Mouse (Mus musculus) MEL (cell line): ENCODE measurements around the gene Lancl3. TPM values are rescaled to one million over a fixed set of nuclear protein-coding genes. Genes with fewer than 3 reads are reported as not detected.

Experiments
- DNase-seq: peaks from one replicate; pipeline ENCODE4 v3.0.0; 2011; ENCODE audit warnings: low read depth, low spot score
- H3K27ac ChIP-seq: 2 replicates; pipeline ENCODE4 v1.5.1; 2012; ENCODE audit warnings: low read depth, mild to moderate bottlenecking, control low read depth, low read length, moderate library complexity; ENCODE audit not compliant: control insufficient read depth
- H3K27me3 ChIP-seq, 2 experiments: fragments of 150-350 bp in 1 of 2; sonication (generic) in 1 of 2; 2 replicates each; pipeline ENCODE4 v1.6.1; 2012; ENCODE audit warnings: low read length in 2 of 2, mild to moderate bottlenecking in 2 of 2, improper control_type of control experiment in 1 of 2, moderate library complexity in 1 of 2; ENCODE audit not compliant: insufficient read depth in 2 of 2, control insufficient read depth in 1 of 2
- H3K36me3 ChIP-seq, 2 experiments: 2 replicates each; pipeline ENCODE4 v1.6.1; 2012 to 2014; ENCODE audit warnings: low read length in 2 of 2, improper control_type of control experiment in 1 of 2, inconsistent platforms in 1 of 2, mild to moderate bottlenecking in 1 of 2; ENCODE audit not compliant: insufficient read depth in 2 of 2, control insufficient read depth in 1 of 2
- H3K4me1 ChIP-seq, 2 experiments: fragments of 150-350 bp in 1 of 2; sonication (generic) in 1 of 2; 2 replicates each; pipeline ENCODE4 v1.6.1; 2012; ENCODE audit warnings: low read length in 2 of 2, improper control_type of control experiment in 1 of 2, mild to moderate bottlenecking in 1 of 2; ENCODE audit not compliant: insufficient read depth in 2 of 2, control insufficient read depth in 1 of 2
- H3K4me3 ChIP-seq, 2 experiments: fragments of 150-350 bp in 1 of 2; sonication (generic) in 1 of 2; 2 replicates each; pipeline ENCODE4 v1.5.1; 2012; ENCODE audit warnings: low read depth in 2 of 2, low read length in 2 of 2, mild to moderate bottlenecking in 2 of 2, moderate library complexity in 2 of 2, control low read depth in 1 of 2, improper control_type of control experiment in 1 of 2; ENCODE audit not compliant: control insufficient read depth in 1 of 2, insufficient read depth in 1 of 2
- H3K79me2 ChIP-seq: 2 replicates; pipeline ENCODE4 v1.6.1; 2012; ENCODE audit warnings: mild to moderate bottlenecking, low read length, moderate library complexity; ENCODE audit not compliant: control insufficient read depth, poor library complexity, insufficient read depth
- H3K9ac ChIP-seq: 2 replicates; pipeline ENCODE4 v1.6.1; 2012; ENCODE audit warnings: low read depth, mild to moderate bottlenecking, control low read depth, low read length, moderate library complexity; ENCODE audit not compliant: control insufficient read depth, poor library complexity, severe bottlenecking
- H3K9me3 ChIP-seq: fragments of 150-350 bp; sonication (generic); replicated peaks from 2 replicates; pipeline ENCODE4 v1.6.1; 2012; ENCODE audit warnings: mild to moderate bottlenecking, low read length, improper control_type of control experiment, moderate library complexity; ENCODE audit not compliant: insufficient read depth
- CHD1 ChIP-seq: IDR thresholded peaks from 2 replicates; pipeline ENCODE4 v1.6.1; 2012; ENCODE audit warnings: low read depth, mild to moderate bottlenecking, inconsistent platforms, low read length, improper control_type of control experiment
- CHD2 ChIP-seq: IDR thresholded peaks from 2 replicates; pipeline ENCODE4 v1.6.1; 2011; ENCODE audit warnings: low read length, improper control_type of control experiment
- ELF1 ChIP-seq: IDR thresholded peaks from 2 replicates; pipeline ENCODE4 v1.6.1; 2014; ENCODE audit warnings: low read depth, mild to moderate bottlenecking, inconsistent platforms, low read length, improper control_type of control experiment, moderate library complexity
- EP300 ChIP-seq, 2 experiments: IDR thresholded peaks; 2 replicates each; pipeline ENCODE4 v1.6.1; 2011; ENCODE audit warnings: improper control_type of control experiment in 2 of 2, low read length in 2 of 2, low read depth in 1 of 2, mild to moderate bottlenecking in 1 of 2
- ETS1 ChIP-seq: IDR thresholded peaks from 2 replicates; pipeline ENCODE4 v1.6.1; 2012; ENCODE audit warnings: low read depth, mild to moderate bottlenecking, inconsistent platforms, low read length, improper control_type of control experiment, moderate library complexity
- GABPA ChIP-seq: IDR thresholded peaks from 2 replicates; pipeline ENCODE4 v1.6.1; 2012; ENCODE audit warnings: low read depth, mild to moderate bottlenecking, inconsistent platforms, low read length, improper control_type of control experiment, moderate library complexity
- GATA1 ChIP-seq: IDR thresholded peaks from 2 replicates; pipeline ENCODE4 v1.6.1; 2011; ENCODE audit warnings: low read depth, low read length, improper control_type of control experiment
- HCFC1 ChIP-seq: IDR thresholded peaks from 2 replicates; pipeline ENCODE4 v1.6.1; 2012; ENCODE audit warnings: low read depth, mild to moderate bottlenecking, inconsistent platforms, low read length, improper control_type of control experiment, moderate library complexity
- JUND ChIP-seq: IDR thresholded peaks from 2 replicates; pipeline ENCODE4 v1.6.1; 2011; ENCODE audit warnings: low read depth, mild to moderate bottlenecking, improper control_type of control experiment, low read length
- MAFK ChIP-seq: IDR thresholded peaks from 2 replicates; pipeline ENCODE4 v1.6.1; 2011; ENCODE audit warnings: low read depth, mild to moderate bottlenecking, low read length, improper control_type of control experiment, borderline replicate concordance
- MAX ChIP-seq: IDR thresholded peaks from 2 replicates; pipeline ENCODE4 v1.6.1; 2011; ENCODE audit warnings: low read length, improper control_type of control experiment
- MAZ ChIP-seq: IDR thresholded peaks from 2 replicates; pipeline ENCODE4 v1.6.1; 2012; ENCODE audit warnings: low read depth, mild to moderate bottlenecking, inconsistent platforms, low read length, improper control_type of control experiment
- MXI1 ChIP-seq: IDR thresholded peaks from 2 replicates; pipeline ENCODE4 v1.6.1; 2011; ENCODE audit warnings: mild to moderate bottlenecking, low read depth, low read length, improper control_type of control experiment
- MYB ChIP-seq: IDR thresholded peaks from 2 replicates; pipeline ENCODE4 v1.6.1; 2011; ENCODE audit warnings: mild to moderate bottlenecking, low read depth, low read length, improper control_type of control experiment
- NELFE ChIP-seq: IDR thresholded peaks from 2 replicates; pipeline ENCODE4 v1.6.1; 2011; ENCODE audit warnings: low read depth, low read length, improper control_type of control experiment
- NRF1 ChIP-seq: IDR thresholded peaks from 2 replicates; pipeline ENCODE4 v1.6.1; 2014; ENCODE audit warnings: low read depth, mild to moderate bottlenecking, inconsistent platforms, low read length, improper control_type of control experiment, moderate library complexity; ENCODE audit not compliant: poor library complexity, insufficient read depth, severe bottlenecking
- POLR2AphosphoS2 ChIP-seq: IDR thresholded peaks from 2 replicates; pipeline ENCODE4 v1.6.1; 2011; ENCODE audit warnings: low read length, improper control_type of control experiment
- RAD21 ChIP-seq: IDR thresholded peaks from 2 replicates; pipeline ENCODE4 v1.6.1; 2011; ENCODE audit warnings: mild to moderate bottlenecking, low read depth, low read length, improper control_type of control experiment
- RCOR1 ChIP-seq: IDR thresholded peaks from 2 replicates; pipeline ENCODE4 v1.6.1; 2012; ENCODE audit warnings: low read depth, mild to moderate bottlenecking, inconsistent platforms, low read length, improper control_type of control experiment
- SIN3A ChIP-seq: IDR thresholded peaks from 2 replicates; pipeline ENCODE4 v1.6.1; 2012; ENCODE audit warnings: low read length, improper control_type of control experiment, inconsistent platforms
- SMC3 ChIP-seq: IDR thresholded peaks from 2 replicates; pipeline ENCODE4 v1.6.1; 2011; ENCODE audit warnings: low read depth, low read length, improper control_type of control experiment
- TAL1 ChIP-seq: IDR thresholded peaks from 2 replicates; pipeline ENCODE4 v1.6.1; 2012; ENCODE audit warnings: mild to moderate bottlenecking, inconsistent platforms, low read length, moderate library complexity, mixed read lengths
- TCF12 ChIP-seq: IDR thresholded peaks from 2 replicates; pipeline ENCODE4 v1.6.1; 2014; ENCODE audit warnings: low read depth, mild to moderate bottlenecking, inconsistent platforms, low read length, improper control_type of control experiment, moderate library complexity
- UBTF ChIP-seq: IDR thresholded peaks from 2 replicates; pipeline ENCODE4 v1.6.1; 2012; ENCODE audit warnings: low read depth, mild to moderate bottlenecking, inconsistent platforms, low read length, improper control_type of control experiment, moderate library complexity, borderline replicate concordance; ENCODE audit not compliant: insufficient read depth
- USF1 ChIP-seq: IDR thresholded peaks from 2 replicates; pipeline ENCODE4 v1.6.1; 2014; ENCODE audit warnings: low read depth, mild to moderate bottlenecking, inconsistent platforms, low read length, improper control_type of control experiment, moderate library complexity
- ZC3H11A ChIP-seq: IDR thresholded peaks from 2 replicates; pipeline ENCODE4 v1.6.1; 2012; ENCODE audit warnings: low read depth, mild to moderate bottlenecking, inconsistent platforms, low read length, improper control_type of control experiment
- ZKSCAN1 ChIP-seq: IDR thresholded peaks from 2 replicates; pipeline ENCODE4 v1.6.1; 2012; ENCODE audit warnings: low read depth, mild to moderate bottlenecking, inconsistent platforms, low read length, improper control_type of control experiment, moderate library complexity
- ZMIZ1 ChIP-seq: IDR thresholded peaks from 2 replicates; pipeline ENCODE4 v1.6.1; 2012; ENCODE audit warnings: low read depth, mild to moderate bottlenecking, inconsistent platforms, low read length, improper control_type of control experiment, moderate library complexity
- polyA plus RNA-seq, 2 experiments: library from polyadenylated mRNA; stranded (reverse) in 1 of 2; unstranded in 1 of 2; fragments of >175 nt in 1 of 2; fragments of >200 nt in 1 of 2; gene quantifications; 2 replicates each; pipeline versions ENCODE4 v1.2.1 to v1.2.4; 2012; ENCODE audit warnings: low replicate concordance in 2 of 2, low read depth in 1 of 2; ENCODE audit not compliant: insufficient read length in 2 of 2, insufficient read depth in 1 of 2, missing spikeins in 1 of 2
- total RNA-seq: library from RNA; depleted of rRNA; stranded (reverse); fragments of 300-350 nt; gene quantifications from 2 replicates; pipeline ENCODE4 v1.2.3, GENCODE M21; 2012

Lancl3 gene
- total and polyA plus RNA-seq, 3 experiments = 0.03 TPM; not detected in 2

- Histone ChIP-seq H3K9me3 (no peaks in the 10 kb centered on the region), H3K9ac (no peak overlapping the region), H3K27ac (no peak overlapping the region), H3K79me2 (no peaks in the 10 kb centered on the region), H3K36me3 (no peaks in the 10 kb centered on the region), H3K4me3 (no peak overlapping the region), H3K4me1 (no peaks in the 10 kb centered on the region), H3K27me3 (no peaks in the 10 kb centered on the region; a peak in 1 of 4 replicates)
- no peak for DNase-seq
- TF ChIP-seq GATA1 = no peak
- no peak for TF ChIP-seq UBTF
- TF ChIP-seq RCOR1 = no peak
- TF ChIP-seq SMC3 = no peak
- TF ChIP-seq NELFE = no peak
- TF ChIP-seq NRF1 = no peak
- TF ChIP-seq JUND = no peak
- TF ChIP-seq MAZ = no peak
- TF ChIP-seq CHD2 = no peak
- no peak for TF ChIP-seq EP300 (IDR thresholded peaks at IDR 0.05; ENCODE audit: low read depth in 1 of 2, low read length in 2 of 2)
- no peak for TF ChIP-seq SIN3A
- TF ChIP-seq ZC3H11A = no peak
- no peak for TF ChIP-seq ELF1
- TF ChIP-seq ZKSCAN1 = no peak
- no peak for TF ChIP-seq HCFC1
- no peak for TF ChIP-seq POLR2AphosphoS2
- no peak for TF ChIP-seq MXI1
- no peak for TF ChIP-seq MAX
These were observed 2.3 kb downstream of the Lancl3 start for GRCm38 (mm10) chrX:9201954-9202353.

GRCm38 (mm10) chrX:9202781-9203405, 3.2 kb downstream of the Lancl3 start:
- Histone ChIP-seq H3K9me3 (no peaks in the 10 kb centered on the region), H3K36me3 (no peaks in the 10 kb centered on the region), H3K9ac (no peak overlapping the region), H3K4me1 (no peaks in the 10 kb centered on the region), H3K27me3 (no peaks in the 10 kb centered on the region; a peak in 1 of 4 replicates), H3K27ac (no peak overlapping the region), H3K4me3 (no peak overlapping the region), H3K79me2 (no peaks in the 10 kb centered on the region)
- no peak for TF ChIP-seq RCOR1
- no peak for TF ChIP-seq HCFC1
- no peak for TF ChIP-seq USF1
- TF ChIP-seq CHD1 = no peak
- no peak for TF ChIP-seq ETS1
- no peak for TF ChIP-seq SIN3A
- no peak for TF ChIP-seq MAFK
- TF ChIP-seq JUND = no peak
- TF ChIP-seq GABPA = no peak
- TF ChIP-seq ELF1 = no peak
- TF ChIP-seq ZMIZ1 = no peak
- TF ChIP-seq TCF12 = no peak
- no peak for TF ChIP-seq RAD21
- no peak for TF ChIP-seq MYB
- no peak for TF ChIP-seq TAL1
- no peak for TF ChIP-seq NELFE
- no peak for DNase-seq
